In the genomic region with DNA sequence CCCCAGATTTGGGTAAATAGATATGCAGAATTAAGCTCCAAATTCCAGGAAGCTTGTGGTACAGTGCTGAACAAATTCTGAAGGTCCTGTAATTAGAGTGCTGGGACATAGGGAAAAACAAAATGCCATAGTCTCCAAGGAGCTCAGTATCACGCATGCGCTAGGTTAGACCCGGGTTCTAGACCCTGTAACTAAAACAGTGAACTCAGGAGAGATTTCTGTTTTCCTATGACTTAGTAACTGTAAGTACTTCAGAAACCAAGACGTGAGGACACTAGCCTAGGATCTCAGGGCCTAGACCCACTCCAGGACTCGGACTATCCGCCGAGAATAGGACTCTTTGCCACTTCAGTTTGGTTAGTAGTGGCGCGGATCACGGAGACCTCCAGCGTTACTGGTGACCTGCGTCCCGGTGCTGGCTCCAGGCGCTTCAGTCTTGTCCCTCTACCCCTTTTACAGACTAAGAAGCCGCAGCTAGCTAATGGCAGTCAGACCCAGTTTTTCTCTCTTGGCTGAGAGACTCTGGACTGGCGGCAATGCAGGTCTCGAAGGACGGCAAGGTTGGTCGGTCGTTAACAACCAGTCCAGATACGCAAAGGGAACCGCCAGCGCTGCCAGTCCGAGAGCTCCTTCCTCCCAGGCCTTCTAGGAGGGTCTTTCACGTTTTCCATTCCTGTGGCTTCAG, we compare ENCODE assay signal across 8 mouse cellular contexts. TPM values are rescaled to one million over a fixed set of nuclear protein-coding genes. Genes with fewer than 3 reads are reported as not detected.
DNase-seq lines count a peak whose midpoint lies in the region; ATAC-seq and TF ChIP-seq lines count a peak whose summit lies in the region.

No protein-coding gene starts in this region.

- H3K4me2 ChIP-seq in heart, postnatal 0 days (ENCODE audit: low read depth, low read length): peak overlapping the region; percentile 62
- H3K4me2 ChIP-seq in midbrain, embryonic 16.5 days (ENCODE audit: low read length): peak overlapping the region; percentile 87

- peak overlapping the region; percentile 91 for H3K4me3 ChIP-seq in embryonic facial prominence, embryonic 10.5 days
- H3K4me3 ChIP-seq in heart, postnatal 0 days (ENCODE audit: low read depth, low read length): peak overlapping the region; percentile 58
- H3K4me3 ChIP-seq in midbrain, embryonic 16.5 days (ENCODE audit: low read depth, low read length): peak overlapping the region; percentile 67

- 3% methylated on average over 25 of the region's 25 CpGs for WGBS in embryonic facial prominence, embryonic 10.5 days
- WGBS in heart, postnatal 0 days: 2% methylated on average over 25 of the region's 25 CpGs
- WGBS in midbrain, embryonic 16.5 days: 1% methylated on average over 25 of the region's 25 CpGs

- no peaks in the 10 kb centered on the region for H3K9me3 ChIP-seq in embryonic facial prominence, embryonic 10.5 days
- no peaks in the 10 kb centered on the region for H3K9me3 ChIP-seq in heart, postnatal 0 days (replicated peaks; ENCODE audit: control insufficient read depth, low read length)
- no peaks in the 10 kb centered on the region for H3K9me3 ChIP-seq in midbrain, embryonic 16.5 days (replicated peaks; ENCODE audit: control insufficient read depth, low read length, poor library complexity, severe bottlenecking)

- peak overlapping the region; percentile 94 for H3K27ac ChIP-seq in embryonic facial prominence, embryonic 10.5 days (replicated peaks)
- H3K27ac ChIP-seq in heart, postnatal 0 days (ENCODE audit: low read depth): peak overlapping the region; percentile 94
- H3K27ac ChIP-seq in midbrain, embryonic 16.5 days (ENCODE audit: low read length): peak overlapping the region; percentile 89

- peak overlapping the region; percentile 72 for H3K9ac ChIP-seq in heart, postnatal 0 days (replicated peaks; ENCODE audit: low read depth, low read length)
- H3K9ac ChIP-seq in midbrain, embryonic 16.5 days (ENCODE audit: low read depth, low read length): peak overlapping the region; percentile 77

- peaks cover 62% of the 10 kb centered on the region for H3K4me1 ChIP-seq in embryonic facial prominence, embryonic 10.5 days
- peaks cover 22% of the 10 kb centered on the region for H3K4me1 ChIP-seq in heart, postnatal 0 days (ENCODE audit: control insufficient read depth, insufficient read depth)
- H3K4me1 ChIP-seq in midbrain, embryonic 16.5 days (ENCODE audit: control insufficient read depth, insufficient read depth, low read length): peaks cover 29% of the 10 kb centered on the region

- no peak for ATAC-seq in heart, postnatal 0 days (ENCODE audit: insufficient read depth, low read depth)
- ATAC-seq in midbrain, embryonic 16.5 days: no peak

- 0 out of 2 replicates have a peak, but pooled peaks have one; percentile 6 for TF ChIP-seq EP300 in heart, postnatal 0 days (IDR thresholded peaks at IDR 0.05; ENCODE audit: low read depth)

- no peaks in the 10 kb centered on the region for H3K27me3 ChIP-seq in embryonic facial prominence, embryonic 10.5 days (replicated peaks; ENCODE audit: low read depth, poor library complexity, severe bottlenecking)
- no peaks in the 10 kb centered on the region for H3K27me3 ChIP-seq in heart, postnatal 0 days (ENCODE audit: control insufficient read depth, insufficient read depth, low read length)
- H3K27me3 ChIP-seq in midbrain, embryonic 16.5 days (ENCODE audit: control insufficient read depth, insufficient read depth, low read depth, low read length): no peaks in the 10 kb centered on the region

- H3K36me3 ChIP-seq in embryonic facial prominence, embryonic 10.5 days (replicated peaks): peaks cover 17% of the 10 kb centered on the region
- H3K36me3 ChIP-seq in heart, postnatal 0 days (replicated peaks; ENCODE audit: control insufficient read depth, insufficient read depth, low read length): peaks cover 4% of the 10 kb centered on the region
- H3K36me3 ChIP-seq in midbrain, embryonic 16.5 days (ENCODE audit: control insufficient read depth, insufficient read depth, low read length): no peaks in the 10 kb centered on the region

- peak; percentile 45 to 52 for DNase-seq in layer of hippocampus, postnatal 36 days
- DNase-seq in layer of hippocampus, postnatal 14 days (ENCODE audit: low spot score in 2 of 2): no peak
- DNase-seq in R1 (ENCODE audit: low read depth, low spot score): peak; percentile 42
- DNase-seq in embryonic facial prominence, embryonic 10.5 days (ENCODE audit: low spot score): peak; percentile 52
- peak; percentile 47 for DNase-seq in heart, postnatal 0 days (ENCODE audit: low spot score)
- DNase-seq in kidney, postnatal 4 days: peak; percentile 42 to 65
- DNase-seq in thymus, postnatal 4 days: peak; percentile 50

- TF ChIP-seq CTCF in heart, postnatal 0 days (IDR thresholded peaks at IDR 0.05; ENCODE audit: low read depth): no peak

RNA-seq across cellular contexts. Expression of gene Mtmr4, which starts 1.0 kb away (rescaled TPM):
- 100 to 1,000 TPM in 1 of 2 experiments, 10 to 100 TPM in 1; 91.8 to 109 TPM for total RNA-seq in layer of hippocampus, postnatal 36 days (2021)
- 10 to 100 TPM; 80.4 to 95.4 TPM for total RNA-seq in layer of hippocampus, postnatal 14 days (2021)
- polyA plus RNA-seq in embryonic facial prominence, embryonic 10.5 days (2016; fragmentation: Nextera tagmentation; extraction: Ambion mirVana): 71.1 and 79.2 TPM in 2 replicates
- 12.4 and 17.3 TPM in 2 replicates for total RNA-seq in heart, postnatal 0 days (2014; rRNA removed; ENCODE audit: low replicate concordance)
- polyA plus RNA-seq in heart, postnatal 0 days (2015; fragmentation: Nextera tagmentation; extraction: Ambion mirVana): 6.0 and 7.0 TPM in 2 replicates
- polyA plus RNA-seq in midbrain, embryonic 16.5 days (2015; fragmentation: Nextera tagmentation; extraction: Ambion mirVana): 54.5 and 58.2 TPM in 2 replicates

RNA-seq across cellular contexts. Expression of gene Sept4, which starts 22.3 kb away (rescaled TPM):
- 100 to 1,000 TPM; 158 to 178 TPM for total RNA-seq in layer of hippocampus, postnatal 36 days (2021)
- 100 to 1,000 TPM in 1 of 2 experiments, 10 to 100 TPM in 1; 98.9 to 116 TPM for total RNA-seq in layer of hippocampus, postnatal 14 days (2021)
- polyA plus RNA-seq in embryonic facial prominence, embryonic 10.5 days (2016; fragmentation: Nextera tagmentation; extraction: Ambion mirVana): 4.1 and 6.1 TPM in 2 replicates
- 13.9 and 20.6 TPM in 2 replicates for total RNA-seq in heart, postnatal 0 days (2014; rRNA removed; ENCODE audit: low replicate concordance)
- 47.8 and 49.1 TPM in 2 replicates for polyA plus RNA-seq in heart, postnatal 0 days (2015; fragmentation: Nextera tagmentation; extraction: Ambion mirVana)
- polyA plus RNA-seq in midbrain, embryonic 16.5 days (2015; fragmentation: Nextera tagmentation; extraction: Ambion mirVana): 32.5 and 33.6 TPM in 2 replicates

RNA-seq across cellular contexts. Expression of gene Gm11492, which starts 24.5 kb away (rescaled TPM):
- total RNA-seq in layer of hippocampus, postnatal 36 days (2021): not detected
- not detected for total RNA-seq in layer of hippocampus, postnatal 14 days (2021)
- polyA plus RNA-seq in embryonic facial prominence, embryonic 10.5 days (2016; fragmentation: Nextera tagmentation; extraction: Ambion mirVana): not detected in 2 replicates
- total RNA-seq in heart, postnatal 0 days (2014; rRNA removed; ENCODE audit: low replicate concordance): not detected in 2 replicates
- not detected in 2 replicates for polyA plus RNA-seq in heart, postnatal 0 days (2015; fragmentation: Nextera tagmentation; extraction: Ambion mirVana)
- not detected in 2 replicates for polyA plus RNA-seq in midbrain, embryonic 16.5 days (2015; fragmentation: Nextera tagmentation; extraction: Ambion mirVana)

RNA-seq across cellular contexts. Expression of gene Hsf5, which starts 26.0 kb away (rescaled TPM):
- total RNA-seq in layer of hippocampus, postnatal 36 days (2021): under 1 TPM; 0.22 to 0.78 TPM
- total RNA-seq in layer of hippocampus, postnatal 14 days (2021): under 1 TPM; 0.43 to 0.60 TPM
- polyA plus RNA-seq in embryonic facial prominence, embryonic 10.5 days (2016; fragmentation: Nextera tagmentation; extraction: Ambion mirVana): 0.27 and 0.41 TPM in 2 replicates
- total RNA-seq in heart, postnatal 0 days (2014; rRNA removed; ENCODE audit: low replicate concordance): not detected in 2 replicates
- 0.03 TPM in 1 of 2 replicates, not detected in the other for polyA plus RNA-seq in heart, postnatal 0 days (2015; fragmentation: Nextera tagmentation; extraction: Ambion mirVana)
- 0.39 and 0.57 TPM in 2 replicates for polyA plus RNA-seq in midbrain, embryonic 16.5 days (2015; fragmentation: Nextera tagmentation; extraction: Ambion mirVana)

Comparison
In these comparisons a context has a peak if more than half of its experiments do, and no peak if none do; other contexts are left out.
1. DNase-seq: peak in layer of hippocampus, postnatal 36 days (2 of 2), R1 (single experiment), embryonic facial prominence, embryonic 10.5 days (single experiment), heart, postnatal 0 days (single experiment), kidney, postnatal 4 days (2 of 2) and thymus, postnatal 4 days (single experiment); none in layer of hippocampus, postnatal 14 days (0 of 2).
2. Peak in every context shown above with its lines, with median percentiles within 50 percentile points of each other: H3K27ac ChIP-seq and H3K4me3 ChIP-seq.